Mouse (Mus musculus) hindlimb bud, embryonic 11.5 days (tissue): ENCODE results near the gene Steap3.

Experiments
- DNase-seq: peaks from one replicate; pipeline ENCODE4 v3.0.0-alpha.2; 2012; ENCODE audit warnings: low read depth, low spot score; ENCODE audit errors: extremely low spot score

The Steap3 gene

DNA sequence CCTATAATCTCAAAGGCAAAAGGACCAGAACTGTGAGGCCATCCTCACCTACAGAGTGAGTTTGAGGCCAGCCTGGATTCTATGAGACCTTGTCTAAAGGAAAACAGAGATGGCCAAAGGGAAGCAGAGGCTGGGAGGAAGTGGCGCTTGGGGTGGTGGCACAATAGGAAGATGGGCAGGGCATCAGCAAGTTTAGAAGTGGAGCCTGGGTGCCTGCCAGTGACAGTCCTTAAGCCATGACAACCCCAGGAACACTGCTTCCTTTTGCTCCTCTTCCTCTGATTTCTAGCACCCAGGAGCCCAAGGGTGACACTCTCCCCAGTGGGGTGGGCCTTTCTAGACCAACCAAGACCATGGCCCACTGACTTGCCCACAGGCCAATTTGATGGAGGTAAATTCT is 21.3 kb downstream of the Steap3 start:
- DNase-seq, result no peak

DNA sequence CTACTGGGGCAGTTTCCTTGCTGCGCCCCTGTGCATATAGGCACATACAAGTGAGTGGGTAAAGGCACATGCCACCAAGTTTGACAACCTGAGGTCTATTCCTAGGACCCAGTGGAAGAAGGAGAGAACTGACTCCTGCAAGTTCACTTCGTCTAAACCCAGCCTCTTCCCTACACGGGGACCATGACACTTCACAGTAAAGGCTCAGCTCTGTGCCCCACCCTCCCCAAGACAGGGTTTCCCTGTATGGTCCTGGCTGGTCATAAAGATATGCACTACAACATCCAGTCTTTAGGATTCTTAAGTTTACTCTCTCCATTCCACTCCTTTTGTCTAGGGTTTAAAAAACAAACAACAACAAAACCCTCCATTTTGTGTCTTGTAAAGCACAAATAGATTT is 21.9 kb downstream of the Steap3 start:
- DNase-seq, result no peak

DNA sequence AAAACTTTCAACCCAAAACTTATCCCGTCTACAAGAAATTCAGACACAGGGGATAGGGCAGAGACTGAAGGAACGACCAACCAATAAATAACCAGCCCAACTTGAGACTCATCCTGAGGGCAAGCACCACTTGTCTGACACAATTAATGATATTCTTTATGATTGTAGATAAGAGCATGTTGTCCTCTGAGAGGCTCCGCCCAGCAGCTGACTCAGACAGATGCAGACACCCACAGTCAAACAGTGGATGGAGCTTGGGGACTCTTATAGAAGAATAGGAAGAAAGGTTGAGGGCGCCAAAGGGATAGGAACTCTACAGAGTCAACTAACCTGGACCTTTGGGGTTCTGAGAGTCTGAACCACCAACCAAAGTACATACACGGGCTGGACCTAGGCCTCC is 22.7 kb downstream of the Steap3 start:
- DNase-seq, result no peak

DNA sequence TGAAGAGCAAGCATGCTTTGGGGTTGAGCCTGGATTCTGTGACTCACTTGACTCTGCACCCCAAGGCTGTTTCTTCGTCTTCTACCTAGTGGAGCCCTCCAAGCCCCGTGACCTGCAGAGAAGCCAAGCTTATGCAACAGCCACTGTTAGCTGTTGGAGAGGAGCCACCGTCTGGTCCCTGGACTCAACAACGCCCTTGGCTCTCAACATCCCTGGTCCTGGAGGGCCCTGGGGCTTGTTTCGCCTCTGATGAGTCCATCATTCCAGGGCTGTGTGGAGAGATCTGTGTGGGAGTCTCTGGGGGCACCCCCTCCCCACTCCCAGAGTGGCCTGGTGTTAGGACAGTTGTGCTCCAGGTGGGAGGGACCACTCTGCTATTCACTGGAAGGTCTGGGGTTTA is 24.3 kb downstream of the Steap3 start:
- no peak for DNase-seq

DNA sequence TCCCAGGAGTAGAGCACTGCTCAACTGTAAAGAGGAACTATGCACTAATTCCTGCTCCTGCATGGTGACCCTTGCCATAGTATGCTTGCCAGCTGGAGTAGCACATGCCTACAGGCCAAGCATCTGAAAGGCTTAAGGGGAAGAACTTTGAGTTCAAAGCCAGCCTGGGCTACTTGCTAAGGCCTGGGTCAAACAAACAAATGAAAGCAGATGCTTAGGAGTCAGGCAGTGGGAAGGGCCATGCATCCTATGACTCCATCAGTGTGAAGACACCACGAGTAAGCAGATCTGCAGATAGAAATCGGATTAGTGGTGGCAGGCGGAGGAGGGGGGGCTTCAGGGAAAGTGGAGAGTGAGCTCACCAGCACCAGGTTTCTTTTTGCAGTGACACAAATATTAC is 25.2 kb downstream of the Steap3 start:
- no peak for DNase-seq

DNA sequence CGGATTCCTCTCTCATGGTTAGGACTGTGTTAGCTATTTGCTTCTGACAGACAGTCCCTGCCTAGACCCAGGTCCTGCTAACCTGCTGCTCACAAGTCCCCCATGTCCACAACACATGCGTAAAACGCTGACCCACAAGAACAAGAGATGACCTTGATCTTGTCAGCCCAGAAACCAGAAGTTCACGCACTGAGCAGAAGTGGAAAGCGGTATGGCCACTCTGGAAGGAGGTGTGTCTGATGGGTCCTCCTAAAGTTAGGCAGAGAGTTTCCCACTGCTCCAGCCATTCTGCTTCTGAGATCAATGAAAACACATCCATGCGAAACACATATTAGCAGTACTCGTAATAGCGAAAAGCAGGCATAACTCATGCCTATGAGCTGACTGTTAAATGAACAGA is 25.6 kb downstream of the Steap3 start:
- DNase-seq, result no peak

DNA sequence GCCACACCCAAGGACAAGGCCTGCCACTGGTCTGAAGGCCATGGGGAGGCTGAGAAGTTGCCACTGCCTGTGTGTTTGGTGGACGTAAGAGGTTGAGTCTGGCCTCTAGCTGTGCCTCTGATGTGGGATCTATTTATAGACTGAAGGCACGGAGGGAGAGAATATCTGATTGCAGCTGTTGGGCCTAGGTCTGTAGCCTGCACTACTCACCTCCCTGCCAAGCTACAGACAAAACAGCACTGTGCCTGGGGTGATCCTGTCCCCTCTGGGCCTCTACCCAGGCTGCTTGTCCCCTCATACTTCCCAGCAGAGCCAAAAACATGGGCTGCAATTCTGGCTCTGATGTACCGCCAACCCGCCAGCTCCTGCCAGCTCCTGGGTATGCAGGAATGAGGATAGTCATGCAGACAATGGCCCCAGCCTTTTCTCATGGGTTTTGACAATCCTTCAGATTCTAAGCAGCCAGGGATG is 26.8 kb downstream of the Steap3 start:
- DNase-seq, result no peak

DNA sequence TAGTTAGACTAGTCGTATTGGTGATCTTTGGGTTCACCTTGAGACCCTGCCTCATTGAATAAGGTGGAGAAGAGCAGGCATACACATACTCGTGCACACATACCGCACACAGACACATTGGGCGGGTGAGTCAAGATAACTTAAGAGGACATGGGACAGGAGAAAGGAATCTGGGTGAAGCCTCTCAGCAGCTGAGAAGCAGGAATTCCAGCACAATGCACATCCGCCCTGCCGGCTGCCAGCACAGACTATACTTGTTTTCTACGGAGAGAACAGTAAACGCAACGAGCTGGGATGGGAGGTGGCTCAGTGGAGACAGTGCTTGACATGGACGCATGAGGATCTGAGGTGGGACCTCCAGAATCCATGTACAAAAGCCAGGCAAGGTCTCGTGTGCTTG is 27.9 kb downstream of the Steap3 start:
- no peak for DNase-seq

DNA sequence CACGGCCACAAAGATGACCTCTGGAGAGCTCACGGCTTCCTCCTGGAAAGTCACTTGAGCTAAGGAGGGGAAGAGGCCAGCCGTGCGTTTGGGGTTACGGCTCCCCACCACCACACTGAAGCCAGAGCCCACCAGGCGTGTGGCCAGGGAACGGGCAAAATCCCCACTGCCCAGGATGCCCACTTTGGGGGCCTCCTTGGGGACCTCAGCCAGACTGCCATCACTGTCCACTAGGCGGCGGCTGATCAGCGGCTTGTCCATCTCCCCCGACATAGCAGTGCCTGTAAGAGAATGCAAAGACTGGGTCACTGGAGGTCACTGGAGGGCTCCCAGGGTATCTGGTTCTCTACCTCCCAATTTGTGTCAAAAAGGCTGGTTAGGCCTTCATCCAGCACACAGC is 28.5 kb downstream of the Steap3 start:
- DNase-seq, result no peak

DNA sequence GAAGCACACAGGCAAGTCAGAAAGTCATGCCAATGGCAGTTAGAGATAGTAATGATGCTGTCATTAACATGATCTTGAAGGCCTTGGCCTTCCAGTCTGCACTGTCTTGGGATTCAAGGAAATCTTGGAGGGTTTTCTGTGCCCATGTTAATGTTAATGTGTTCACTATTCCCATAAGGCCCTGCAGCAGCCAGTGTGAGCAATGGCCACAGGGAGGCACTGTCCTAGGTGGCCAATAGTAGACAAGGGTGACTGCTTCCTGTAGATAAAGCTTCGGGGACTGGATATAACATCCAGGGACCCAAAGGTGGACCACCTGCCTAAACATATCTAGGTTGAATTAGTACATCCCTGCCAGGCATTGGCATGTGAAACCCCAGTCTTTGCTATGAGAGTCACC is 35.4 kb downstream of the Steap3 start:
- no peak for DNase-seq

DNA sequence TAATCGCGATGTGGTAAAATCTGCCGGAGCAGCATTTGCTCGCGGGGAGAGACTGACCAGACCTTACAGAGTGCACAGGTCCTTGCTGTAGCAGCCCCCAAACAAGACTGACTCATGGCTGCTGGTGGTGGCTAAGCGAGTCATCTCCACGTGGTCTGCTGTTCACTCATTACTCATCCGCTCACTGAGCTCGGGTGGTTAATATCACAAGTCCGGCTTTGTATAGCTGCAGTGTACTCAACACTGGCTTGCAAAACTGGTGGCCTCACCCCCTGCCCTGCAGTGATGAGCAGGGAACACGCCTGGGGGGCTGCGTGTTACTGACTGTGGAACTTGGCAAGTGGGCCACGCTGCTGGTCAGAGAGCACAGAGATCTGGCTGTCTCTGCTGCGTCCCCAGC is 36.1 kb downstream of the Steap3 start:
- no peak for DNase-seq

DNA sequence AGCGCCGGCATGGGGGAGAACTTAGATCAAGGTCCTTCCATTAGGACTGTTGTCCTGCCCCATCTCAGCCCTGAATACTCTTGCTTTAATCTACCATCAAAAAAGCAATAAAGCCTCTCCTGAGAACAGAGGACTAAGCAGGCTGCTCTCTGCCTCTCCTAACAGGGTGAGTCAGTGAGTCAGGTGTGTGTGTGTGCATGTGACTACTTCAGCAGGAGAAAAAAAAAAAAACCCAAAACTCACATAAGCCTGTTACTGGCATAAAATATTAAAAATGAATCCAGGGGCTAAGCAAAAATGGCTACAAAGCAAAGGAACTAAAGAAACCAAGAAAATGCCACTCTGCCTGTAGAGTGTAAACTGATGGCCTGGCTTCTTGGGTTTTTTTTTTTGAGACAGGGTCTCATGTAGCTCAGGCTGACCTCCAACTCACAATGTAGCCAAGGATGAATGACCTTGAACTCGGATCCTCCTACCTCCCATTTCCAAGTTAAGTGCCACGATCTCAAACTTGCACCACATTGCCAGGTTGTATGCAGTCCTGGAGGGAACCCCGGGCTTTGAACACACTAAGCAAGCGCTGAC is 36.8 kb downstream of the Steap3 start:
- no peak for DNase-seq

DNA sequence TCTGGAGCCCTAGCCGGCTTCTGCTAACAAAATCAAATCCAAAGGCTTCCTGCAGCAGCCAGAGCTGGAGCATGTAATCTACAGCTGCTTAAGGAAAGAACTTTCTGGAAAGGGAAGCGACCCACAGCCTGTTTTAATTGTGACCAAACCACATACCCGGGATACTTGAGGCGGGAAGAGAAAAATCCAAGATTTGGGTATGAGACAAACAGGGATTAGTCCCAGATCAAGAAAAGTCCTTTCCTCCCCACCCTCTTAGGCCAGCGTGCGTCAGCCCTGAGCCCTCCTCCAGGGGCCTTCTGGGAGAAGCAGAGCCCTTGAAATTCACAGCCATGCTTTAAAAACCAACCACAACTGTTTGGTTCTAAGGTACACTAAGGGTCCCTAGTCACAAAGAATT is 40.3 kb downstream of the Steap3 start:
- DNase-seq, result no peak

DNA sequence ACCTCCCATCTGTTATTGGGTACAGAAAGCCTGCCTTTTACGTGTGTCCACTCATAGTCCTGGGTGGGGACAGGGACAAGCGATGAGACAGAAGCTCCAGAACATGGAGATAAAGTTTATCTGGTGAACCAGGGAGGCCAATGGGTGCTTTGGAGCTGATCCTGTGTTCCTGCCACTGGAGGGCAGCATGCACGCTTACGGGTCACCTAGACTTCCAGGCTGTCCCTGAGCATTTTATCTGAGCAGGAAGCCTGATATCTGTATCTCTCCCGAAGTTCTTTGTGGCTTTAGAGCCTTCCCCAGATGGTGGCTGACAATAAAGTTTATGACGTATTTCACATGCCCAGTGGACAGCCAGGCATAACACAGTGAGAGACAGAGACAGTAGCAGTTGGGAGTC is 41.2 kb downstream of the Steap3 start:
- no peak for DNase-seq

DNA sequence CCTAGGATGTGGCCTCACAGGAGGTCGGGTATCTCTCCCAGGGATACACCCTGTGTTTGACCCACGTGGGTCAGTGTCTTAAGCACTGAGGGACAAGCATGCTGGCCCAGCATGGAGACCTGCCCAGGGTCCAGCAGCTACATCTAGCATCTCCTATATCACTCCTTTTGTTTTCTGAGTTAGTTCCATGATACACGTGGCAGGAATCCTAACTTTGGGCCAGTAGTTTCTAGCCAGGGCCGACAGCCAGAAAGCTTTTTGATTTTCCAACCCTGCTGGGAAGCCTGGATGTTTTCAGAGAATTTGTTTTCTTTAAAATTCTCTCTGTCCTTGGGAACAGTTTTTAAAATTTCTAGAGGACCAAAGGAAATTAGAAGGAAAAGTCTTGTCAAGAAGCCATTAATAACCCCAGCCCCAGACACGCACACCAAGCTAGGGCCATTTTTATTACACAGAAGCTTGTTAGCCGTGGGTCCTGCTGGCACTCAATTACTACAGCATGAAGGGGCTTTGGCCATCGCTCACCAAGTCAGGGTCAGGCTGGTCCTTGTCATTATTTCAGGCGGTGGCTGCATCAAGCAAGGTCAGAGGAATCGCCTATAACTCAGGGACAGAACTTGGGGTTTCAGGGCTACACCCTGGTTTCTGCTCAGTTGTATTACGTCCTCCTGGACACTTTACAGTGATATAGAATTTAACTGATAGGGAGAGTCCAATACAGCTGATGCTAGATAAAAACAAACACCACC is 42.6 kb downstream of the Steap3 start:
- DNase-seq, result no peak

DNA sequence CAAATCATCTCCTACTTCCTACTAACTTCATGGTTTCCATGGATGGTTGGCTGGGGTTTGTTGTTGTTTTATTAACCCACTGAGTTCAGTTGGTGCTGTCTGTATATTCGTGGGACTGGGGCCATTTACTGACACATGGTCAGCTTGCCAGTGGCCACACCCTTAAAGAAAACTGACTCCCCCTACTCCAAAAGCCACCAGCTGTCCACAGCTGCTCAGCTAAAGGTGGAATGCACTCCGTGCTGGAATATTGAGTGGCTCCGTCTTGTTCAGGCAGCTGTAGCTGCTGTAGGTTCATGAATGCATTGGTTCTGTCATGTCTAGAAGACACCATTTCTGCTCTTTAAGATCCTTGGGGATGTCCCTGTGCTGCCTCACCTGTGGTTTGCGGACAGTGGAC is 48.9 kb downstream of the Steap3 start:
- DNase-seq, result no peak

DNA sequence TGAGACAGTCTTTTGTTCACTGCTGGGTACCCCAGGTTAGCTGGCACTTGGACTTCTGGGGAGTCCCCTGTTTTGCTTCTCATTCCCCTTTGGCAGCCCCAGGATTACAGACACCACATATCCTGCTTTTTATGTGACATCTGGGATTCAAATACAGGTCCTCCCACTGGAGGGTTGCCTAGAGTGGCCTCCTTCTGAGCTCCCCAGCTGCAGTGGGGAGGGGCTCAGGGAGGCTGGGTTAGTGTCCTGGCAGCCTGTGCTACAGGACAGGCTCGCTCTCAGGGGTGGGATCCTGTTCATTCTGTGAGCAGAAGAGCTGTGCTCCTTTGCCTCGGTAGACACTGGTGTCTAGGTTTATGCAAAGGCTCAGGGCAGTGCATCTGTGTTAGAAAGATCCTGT is 51.2 kb downstream of the Steap3 start:
- DNase-seq, result no peak

DNA sequence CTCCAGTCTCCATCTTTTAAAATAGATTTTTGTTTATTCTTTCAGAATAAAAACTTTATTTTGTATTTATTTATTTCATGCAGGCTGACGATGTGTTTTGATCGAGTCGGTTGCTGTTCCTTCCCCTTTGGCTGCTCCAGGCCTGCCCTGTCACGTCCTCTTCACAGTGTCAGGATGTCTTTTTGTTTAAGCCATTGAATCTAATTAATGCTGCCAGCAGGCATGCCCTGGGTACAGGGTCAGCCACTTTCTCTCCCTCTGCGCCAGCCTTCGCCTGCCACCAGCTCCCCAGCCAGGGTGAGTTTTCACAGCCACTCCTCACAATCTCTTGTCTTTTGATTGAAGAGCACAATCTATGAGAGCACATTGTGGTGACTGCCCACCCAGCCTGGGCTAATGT is 51.7 kb downstream of the Steap3 start:
- no peak for DNase-seq

DNA sequence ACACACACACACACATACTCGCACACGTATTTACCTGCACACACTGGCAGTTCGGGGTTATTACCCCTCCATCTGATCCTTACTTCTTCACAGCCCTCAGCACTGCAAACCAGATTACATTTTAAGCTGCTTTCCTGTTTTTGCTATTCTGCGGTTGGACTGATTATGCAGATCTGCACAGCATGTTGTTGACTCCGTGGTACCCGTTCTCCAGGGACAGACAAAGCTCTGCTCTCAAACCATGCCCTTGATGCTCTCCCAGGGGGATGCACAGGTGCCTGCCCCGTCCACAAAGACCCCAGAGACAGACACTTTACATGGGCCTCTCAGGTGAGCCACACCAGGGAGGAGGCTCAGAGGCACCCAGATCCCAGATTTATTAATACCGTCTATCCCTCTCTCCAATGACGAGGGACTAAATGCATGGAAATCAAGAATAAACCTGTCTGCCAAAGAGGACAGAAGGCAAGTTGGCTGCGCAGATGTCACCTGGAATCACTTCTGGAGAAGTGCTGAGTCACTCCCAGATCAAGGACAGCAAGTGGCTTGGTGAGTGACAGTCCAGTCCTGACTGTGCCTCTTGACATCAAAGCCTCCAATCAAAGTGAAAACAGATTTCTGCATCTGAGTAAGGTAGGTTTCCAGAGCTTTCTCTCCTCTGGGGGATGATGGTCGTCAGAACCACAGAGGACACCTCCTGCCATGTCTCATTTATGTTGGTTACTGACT is 63.8 kb downstream of the Steap3 start:
- DNase-seq, result no peak

DNA sequence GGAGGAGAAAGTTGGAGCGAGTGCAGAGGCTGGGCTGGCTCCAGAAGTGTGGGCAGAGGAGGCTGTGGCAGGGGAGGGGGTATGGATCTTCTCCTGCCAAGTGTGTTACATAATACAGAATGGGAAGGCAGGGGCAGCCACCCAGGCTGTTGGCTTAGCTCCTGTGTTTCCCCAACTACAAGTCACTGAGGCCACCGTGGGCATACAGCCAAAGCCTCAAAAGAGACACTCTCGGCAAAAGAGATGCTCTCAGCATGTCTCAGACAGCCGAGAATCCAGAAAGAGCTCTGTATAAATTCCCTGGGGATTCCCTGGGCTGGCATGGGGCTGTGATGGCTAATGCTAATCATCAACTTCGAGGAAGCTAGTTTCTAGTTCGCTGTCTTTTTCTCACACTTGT is 64.9 kb downstream of the Steap3 start:
- no peak for DNase-seq

DNA sequence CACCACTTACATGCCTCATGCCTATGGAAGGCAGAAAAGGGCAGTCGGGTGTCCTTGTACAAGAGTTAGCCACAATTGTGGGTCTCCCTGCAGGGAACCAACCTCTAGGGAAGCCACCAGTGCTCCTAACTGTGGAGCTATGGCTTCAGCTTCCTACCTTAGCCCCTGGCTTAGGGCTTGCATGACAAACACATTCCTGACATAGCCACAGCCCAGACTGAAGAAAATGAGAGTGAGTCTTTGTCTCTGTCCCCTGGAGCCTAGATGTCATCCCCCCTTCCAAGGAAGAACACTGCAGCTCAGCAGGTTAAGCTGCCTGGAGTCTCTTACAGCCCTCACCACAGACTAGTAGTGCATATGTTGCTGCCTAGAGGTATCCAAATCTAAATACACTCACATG is 67.7 kb downstream of the Steap3 start:
- no peak for DNase-seq

DNA sequence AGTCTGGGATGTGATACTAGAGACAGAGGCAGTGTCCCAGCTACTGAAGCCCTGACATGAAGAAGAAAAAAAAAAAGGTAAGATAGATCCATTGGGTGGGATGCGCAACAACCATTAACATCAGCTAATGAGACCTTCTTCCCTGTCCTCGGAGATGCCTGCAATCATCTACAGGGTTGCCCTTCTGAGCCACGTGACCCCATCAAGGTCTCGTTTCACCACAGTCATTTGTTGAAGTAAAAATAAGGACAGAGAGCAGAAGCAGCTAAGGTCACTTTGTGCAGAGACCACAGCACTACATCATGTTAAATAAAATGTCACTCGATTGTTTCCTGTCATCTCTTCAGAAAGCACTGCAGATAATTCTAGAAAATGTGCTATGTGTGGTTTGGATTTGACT is 68.7 kb downstream of the Steap3 start:
- DNase-seq, result no peak
